Mouse (Mus musculus): ENCODE results near the gene Fam234b.

DNA sequence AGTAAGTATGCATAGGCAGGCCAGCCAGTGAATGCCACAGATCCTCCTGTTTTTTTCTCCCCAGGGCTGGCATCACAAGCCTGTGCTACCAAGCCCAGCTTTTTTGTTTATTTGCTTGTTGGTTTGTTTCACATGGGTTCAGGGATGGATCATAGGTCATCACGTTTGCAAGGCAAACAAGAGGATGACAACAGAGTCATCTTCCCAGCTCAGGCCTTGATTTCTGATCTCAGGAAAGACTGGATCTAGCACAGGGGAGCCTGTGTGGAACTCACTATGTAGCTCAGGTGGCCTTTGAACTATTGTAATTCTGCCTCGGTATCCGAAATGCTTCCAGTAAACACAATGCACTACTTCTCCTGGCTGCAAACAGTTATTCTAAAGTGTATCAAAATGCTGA is 35.5 kb upstream of the Fam234b start:
- TF ChIP-seq CTCF (IDR thresholded peaks at IDR 0.05; ENCODE audit: extremely low read depth, insufficient read length, insufficient replicate concordance, low read depth, low read length): no peak
- TF ChIP-seq POLR2A (IDR thresholded peaks at IDR 0.05; ENCODE audit: low read depth, low read length): no peak

All from small intestine, adult 2 months (tissue).